Mouse (Mus musculus) hindbrain, embryonic 16.5 days (tissue): ENCODE data around the gene Ubr3. TPM values are rescaled to one million over a fixed set of nuclear protein-coding genes. Genes with fewer than 3 reads are reported as not detected.

Source experiments
- ATAC-seq: fragments of 200-750 bp; cut with Nextera tagmentation; 2 replicates; pipeline ENCODE4 v1.8.0; 2017; ENCODE audit warnings: moderate TSS enrichment, moderate library complexity
- H3K27ac ChIP-seq: fragments of 300-500 bp; sonication (generic); 2 replicates; pipeline ENCODE4 v1.5.1; 2014; ENCODE audit warnings: low read depth, mild to moderate bottlenecking, control low read depth, low read length, moderate library complexity
- H3K27me3 ChIP-seq: fragments of 300-500 bp; sonication (generic); replicated peaks from 2 replicates; pipeline ENCODE4 v1.6.1; 2014; ENCODE audit warnings: low read length; ENCODE audit not compliant: control insufficient read depth, insufficient read depth
- H3K36me3 ChIP-seq: fragments of 300-500 bp; sonication (generic); 2 replicates; pipeline ENCODE4 v1.6.1; 2014; ENCODE audit warnings: mild to moderate bottlenecking, low read length, moderate library complexity, mixed read lengths; ENCODE audit not compliant: control insufficient read depth, insufficient read depth
- H3K4me1 ChIP-seq: fragments of 300-500 bp; sonication (generic); 2 replicates; pipeline ENCODE4 v1.6.1; 2014; ENCODE audit warnings: low read depth, low read length; ENCODE audit not compliant: control insufficient read depth, insufficient read depth
- H3K4me2 ChIP-seq: fragments of 300-500 bp; sonication (generic); 2 replicates; pipeline ENCODE4 v1.6.1; 2014; ENCODE audit warnings: mild to moderate bottlenecking, low read length, control low read depth, moderate library complexity
- H3K4me3 ChIP-seq: fragments of 300-500 bp; sonication (generic); 2 replicates; pipeline ENCODE4 v1.5.1; 2014; ENCODE audit warnings: mild to moderate bottlenecking, low read length, control low read depth, moderate library complexity
- H3K9ac ChIP-seq: fragments of 300-500 bp; sonication (generic); 2 replicates; pipeline ENCODE4 v1.6.1; 2014; ENCODE audit warnings: low read depth, mild to moderate bottlenecking, control low read depth, low read length, moderate library complexity
- H3K9me3 ChIP-seq: fragments of 300-500 bp; sonication (generic); 2 replicates; pipeline ENCODE4 v1.6.1; 2014; ENCODE audit warnings: mild to moderate bottlenecking, low read length, moderate library complexity; ENCODE audit not compliant: control insufficient read depth
- WGBS: fragments of 180-500 bp; shearing (Covaris S2); extraction: QIAGEN DNeasy Blood & Tissue Kit; methylation state at CpG from one replicate; pipeline ENCODE4 v1.1.7; 2014; 5-methylcytosine and 5-hydroxymethylcytosine counted together
- polyA plus RNA-seq: library from polyadenylated mRNA; unstranded; fragments of >200 nt; fragmentation: Nextera tagmentation; extraction: Ambion mirVana; gene quantifications from 2 replicates; pipeline ENCODE4 v1.2.1, GENCODE M21; 2015

The Ubr3 gene
- polyA plus RNA-seq, 1 experiment from 2014 or later, result 13.4 TPM

GRCm38 (mm10) chr2:70035358-70035757, 138.3 kb downstream of the Ubr3 start:
- no peaks in the 10 kb centered on the region for H3K36me3 ChIP-seq
- ATAC-seq, result no peak
- no peak overlapping the region for H3K27ac ChIP-seq
- no peak overlapping the region for H3K4me2 ChIP-seq
- no peaks in the 10 kb centered on the region for H3K9me3 ChIP-seq
- WGBS, result 67% methylated on average over 1 of the region's 1 CpGs
- H3K4me1 ChIP-seq, result peaks cover 3% of the 10 kb centered on the region; the same call in 1 of the 2 replicates
- no peak overlapping the region for H3K4me3 ChIP-seq
- no peak overlapping the region for H3K9ac ChIP-seq
- H3K27me3 ChIP-seq, result no peaks in the 10 kb centered on the region

DNA sequence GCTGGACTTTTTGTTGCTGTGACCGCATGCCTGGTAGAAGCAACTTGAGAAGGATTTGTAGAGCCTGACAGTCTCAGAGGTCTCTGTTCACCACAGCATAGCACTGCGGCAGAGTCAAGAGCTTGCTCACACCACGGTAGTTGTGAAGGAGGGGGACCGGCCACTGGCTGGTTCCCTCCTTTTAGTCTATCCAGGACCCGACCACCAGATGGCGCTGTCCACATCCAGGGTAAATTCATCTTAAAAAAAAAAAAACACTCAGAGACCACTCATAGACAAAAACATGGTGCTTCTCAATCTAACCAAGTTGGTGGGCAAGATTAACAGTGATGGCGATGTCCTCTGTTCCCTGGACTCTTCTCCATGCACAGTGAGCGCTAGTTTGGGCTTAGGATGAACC, 140.2 kb downstream of the Ubr3 start:
- no peak overlapping the region for H3K27ac ChIP-seq
- H3K4me2 ChIP-seq, result no peak overlapping the region
- H3K36me3 ChIP-seq, result no peaks in the 10 kb centered on the region
- H3K27me3 ChIP-seq, result no peaks in the 10 kb centered on the region
- H3K4me1 ChIP-seq, result peaks cover 3% of the 10 kb centered on the region; the same call in 1 of the 2 replicates
- no peaks in the 10 kb centered on the region for H3K9me3 ChIP-seq
- WGBS, result 79% methylated on average over 8 of the region's 8 CpGs
- no peak overlapping the region for H3K4me3 ChIP-seq
- H3K9ac ChIP-seq, result no peak overlapping the region
- ATAC-seq, result no peak

DNA sequence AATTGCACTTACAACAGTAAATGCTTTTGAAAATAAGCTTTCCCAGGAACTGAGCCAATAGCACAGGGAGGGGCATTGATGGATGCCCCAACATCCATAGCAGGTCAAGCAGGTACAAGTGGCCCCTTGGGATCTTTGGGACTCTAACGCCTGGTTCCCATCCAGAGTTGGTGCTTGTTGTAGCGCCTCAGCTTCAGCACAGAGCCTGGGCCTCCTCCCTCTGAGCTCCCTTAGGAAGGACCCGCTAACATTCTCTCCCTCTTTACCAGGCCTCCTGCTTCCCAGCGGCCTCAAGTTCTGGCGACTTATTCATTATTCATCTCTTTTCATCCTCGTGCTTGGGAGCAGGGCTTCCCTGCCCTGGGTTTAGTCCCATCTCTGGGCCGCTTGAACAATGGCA, 141.7 kb downstream of the Ubr3 start, which contains the start of gene Myo3b:
Myo3b (plus strand) TSS at position 375 of the 400 bp plus-strand sequence.
- H3K9me3 ChIP-seq, result no peaks in the 10 kb centered on the region
- 17% methylated on average over 7 of the region's 7 CpGs for WGBS
- H3K4me2 ChIP-seq, result no peak within 1 kb of the TSS
- no peaks in the 10 kb centered on the region for H3K27me3 ChIP-seq
- H3K36me3 ChIP-seq, result no peaks in the 10 kb centered on the region
- no peak within 1 kb of the TSS for H3K27ac ChIP-seq
- no peak within 1 kb of the TSS for H3K4me3 ChIP-seq
- ATAC-seq, result 0 out of 2 replicates have a peak, but pooled peaks have one; percentile 30
- H3K4me1 ChIP-seq, result peaks cover 3% of the 10 kb centered on the region; the same call in 1 of the 2 replicates
- H3K9ac ChIP-seq, result 0 out of 2 replicates have a peak within 1 kb of the TSS, but pooled peaks have one; percentile 32

GRCm38 (mm10) chr2:70044466-70044865, 147.4 kb downstream of the Ubr3 start:
- no peak overlapping the region for H3K4me2 ChIP-seq
- no peaks in the 10 kb centered on the region for H3K36me3 ChIP-seq
- H3K9ac ChIP-seq, result no peak overlapping the region
- no peaks in the 10 kb centered on the region for H3K27me3 ChIP-seq
- H3K4me1 ChIP-seq, result peaks cover 3% of the 10 kb centered on the region; the same call in 1 of the 2 replicates
- no peaks in the 10 kb centered on the region for H3K9me3 ChIP-seq
- WGBS, result 32% methylated on average over 6 of the region's 6 CpGs
- H3K27ac ChIP-seq, result no peak overlapping the region
- no peak overlapping the region for H3K4me3 ChIP-seq
- ATAC-seq, result peak; percentile 83

DNA sequence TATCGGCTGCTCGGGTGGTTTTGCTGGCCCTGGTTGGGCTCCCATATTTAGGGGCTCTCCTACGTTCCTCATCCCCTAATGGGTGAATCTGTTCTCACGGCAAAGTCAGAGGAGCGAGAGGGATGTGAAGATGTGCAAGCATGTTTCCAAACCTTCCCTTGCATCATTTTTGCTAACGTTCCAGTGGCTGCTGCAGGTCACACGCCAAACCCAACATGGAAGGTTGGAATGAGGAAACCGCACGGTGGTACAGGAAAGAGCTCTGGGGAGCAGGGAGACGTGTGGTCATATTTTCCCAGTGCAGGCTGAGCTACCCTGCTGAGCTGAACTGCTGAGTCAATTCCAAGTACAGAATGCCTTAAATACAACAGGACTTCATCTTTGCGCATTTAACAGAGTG, 150.8 kb downstream of the Ubr3 start:
- H3K4me3 ChIP-seq, result no peak overlapping the region
- no peaks in the 10 kb centered on the region for H3K9me3 ChIP-seq
- no peak overlapping the region for H3K27ac ChIP-seq
- H3K27me3 ChIP-seq, result no peaks in the 10 kb centered on the region
- WGBS, result 90% methylated on average over 11 of the region's 11 CpGs
- peaks cover 3% of the 10 kb centered on the region; the same call in 1 of the 2 replicates for H3K4me1 ChIP-seq
- H3K36me3 ChIP-seq, result no peaks in the 10 kb centered on the region
- no peak overlapping the region for H3K9ac ChIP-seq
- no peak overlapping the region for H3K4me2 ChIP-seq
- no peak for ATAC-seq

DNA sequence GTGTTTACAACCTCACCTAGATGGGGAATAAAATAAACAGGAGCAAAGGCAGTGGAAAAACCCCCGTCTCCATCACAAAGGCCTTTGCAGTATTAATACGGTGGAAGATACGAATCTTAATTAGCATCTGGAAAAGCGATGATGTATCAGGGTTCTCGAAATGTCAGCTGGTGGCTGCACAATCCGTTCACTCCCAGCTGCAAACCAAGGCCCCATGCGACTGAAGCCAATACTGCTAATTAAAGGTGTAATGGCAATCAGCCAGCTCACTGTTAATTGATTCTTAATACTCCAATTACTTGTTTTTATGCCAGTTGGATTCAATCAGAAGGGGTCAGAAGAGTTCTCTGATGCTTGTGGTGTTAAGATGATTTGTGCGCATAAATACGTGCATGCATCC, 156.8 kb downstream of the Ubr3 start:
- Histone ChIP-seq H3K4me1 (no peaks in the 10 kb centered on the region), H3K9ac (no peak overlapping the region), H3K36me3 (no peaks in the 10 kb centered on the region), H3K4me2 (no peak overlapping the region), H3K27me3 (no peaks in the 10 kb centered on the region), H3K4me3 (no peak overlapping the region), H3K27ac (no peak overlapping the region), H3K9me3 (no peaks in the 10 kb centered on the region)
- 48% methylated on average over 9 of the region's 9 CpGs for WGBS
- ATAC-seq, result no peak

DNA sequence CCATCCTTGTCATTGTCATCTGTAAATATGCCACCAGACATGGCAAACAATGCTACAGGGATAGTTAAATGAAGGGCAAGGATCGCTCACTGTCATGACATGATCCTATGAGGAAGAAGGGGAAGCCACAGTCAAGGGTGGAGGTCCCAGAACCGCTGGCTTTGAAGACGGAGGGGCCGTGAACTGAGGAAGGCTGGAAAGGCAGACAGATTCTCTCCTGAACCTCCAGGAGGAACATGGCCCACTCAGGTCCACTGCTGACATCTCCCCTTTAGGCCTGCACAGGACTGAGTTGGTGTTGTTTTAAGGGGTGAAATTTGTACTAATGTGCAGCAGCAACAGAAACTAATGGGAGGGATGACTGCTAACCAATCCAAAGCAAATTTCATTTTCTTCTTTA, 161.2 kb downstream of the Ubr3 start:
- 90% methylated on average over 4 of the region's 4 CpGs for WGBS
- H3K4me2 ChIP-seq, result no peak overlapping the region
- H3K4me1 ChIP-seq, result peaks cover 9% of the 10 kb centered on the region
- H3K27me3 ChIP-seq, result no peaks in the 10 kb centered on the region
- H3K27ac ChIP-seq, result no peak overlapping the region
- no peak for ATAC-seq
- H3K9ac ChIP-seq, result no peak overlapping the region
- H3K9me3 ChIP-seq, result no peaks in the 10 kb centered on the region
- no peak overlapping the region for H3K4me3 ChIP-seq
- H3K36me3 ChIP-seq, result no peaks in the 10 kb centered on the region

- 32% methylated on average over 11 of the region's 11 CpGs for WGBS
- no peak overlapping the region for H3K4me2 ChIP-seq
- H3K9me3 ChIP-seq, result no peaks in the 10 kb centered on the region
- no peak overlapping the region for H3K4me3 ChIP-seq
- H3K27ac ChIP-seq, result peak overlapping the region; percentile 48
- peak; percentile 80 for ATAC-seq
- 0 out of 2 replicates have a peak overlapping the region, but pooled peaks have one; percentile 28 for H3K9ac ChIP-seq
- H3K36me3 ChIP-seq, result no peaks in the 10 kb centered on the region
- H3K4me1 ChIP-seq, result peaks cover 14% of the 10 kb centered on the region
- H3K27me3 ChIP-seq, result no peaks in the 10 kb centered on the region
Observed at GRCm38 (mm10) chr2:70060359-70061345, 163.6 kb downstream of the Ubr3 start.

DNA sequence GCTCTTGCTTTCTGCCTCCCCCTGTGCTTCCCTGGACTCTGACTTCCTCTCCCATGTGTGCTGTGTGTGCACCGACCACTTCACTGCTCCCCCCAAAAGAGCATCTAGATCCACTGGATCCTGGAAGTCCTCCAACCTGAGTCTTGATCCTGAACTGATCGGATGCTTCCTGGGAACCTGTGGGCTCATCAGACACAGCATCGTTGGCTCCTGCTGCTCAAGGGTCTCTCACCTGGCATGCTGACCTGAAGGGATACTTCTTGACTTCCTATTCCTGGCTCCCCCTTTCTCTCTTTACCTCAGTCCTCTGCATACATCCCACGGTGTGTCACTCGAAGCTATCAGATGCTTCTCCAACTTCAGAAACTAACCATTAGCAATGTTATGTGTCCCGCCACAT, 168.1 kb downstream of the Ubr3 start:
- Histone ChIP-seq H3K36me3 (no peaks in the 10 kb centered on the region), H3K4me2 (no peak overlapping the region), H3K27me3 (no peaks in the 10 kb centered on the region), H3K9me3 (no peaks in the 10 kb centered on the region), H3K27ac (no peak overlapping the region; the same call in 1 of the 2 replicates), H3K4me3 (no peak overlapping the region), H3K4me1 (peaks cover 17% of the 10 kb centered on the region), H3K9ac (no peak overlapping the region)
- 92% methylated on average over 6 of the region's 6 CpGs for WGBS
- ATAC-seq, result no peak
